Mouse (Mus musculus) midbrain, embryonic 15.5 days (tissue): Measurements from ENCODE around the gene Ly75. TPM values are rescaled to one million over a fixed set of nuclear protein-coding genes. Genes with fewer than 3 reads are reported as not detected.

Source experiments
- ATAC-seq: fragments of 200-750 bp; cut with Nextera tagmentation; replicated peaks from 2 replicates; pipeline ENCODE4 v1.8.0; 2017; ENCODE audit warnings: moderate TSS enrichment
- H3K27ac ChIP-seq: fragments of 300-500 bp; sonication (generic); 2 replicates; pipeline ENCODE4 v1.5.1; 2015; ENCODE audit warnings: mild to moderate bottlenecking, inconsistent platforms
- H3K27me3 ChIP-seq: fragments of 300-500 bp; sonication (generic); replicated peaks from 2 replicates; pipeline ENCODE4 v1.6.1; 2015; ENCODE audit warnings: inconsistent platforms
- H3K36me3 ChIP-seq: fragments of 300-500 bp; sonication (generic); replicated peaks from 2 replicates; pipeline ENCODE4 v1.6.1; 2015; ENCODE audit warnings: inconsistent platforms
- H3K4me1 ChIP-seq: fragments of 300-500 bp; sonication (generic); 2 replicates; pipeline ENCODE4 v1.6.1; 2015; ENCODE audit warnings: inconsistent platforms
- H3K4me2 ChIP-seq: fragments of 300-500 bp; sonication (generic); 2 replicates; pipeline ENCODE4 v1.6.1; 2015; ENCODE audit warnings: inconsistent platforms, mild to moderate bottlenecking, moderate library complexity
- H3K4me3 ChIP-seq: fragments of 300-500 bp; sonication (generic); 2 replicates; pipeline ENCODE4 v1.5.1; 2015; ENCODE audit warnings: mild to moderate bottlenecking, inconsistent platforms
- H3K9ac ChIP-seq: fragments of 300-500 bp; sonication (generic); 2 replicates; pipeline ENCODE4 v1.6.1; 2015; ENCODE audit warnings: mild to moderate bottlenecking, inconsistent platforms
- H3K9me3 ChIP-seq: fragments of 300-500 bp; sonication (generic); 2 replicates; pipeline ENCODE4 v1.6.1; 2016; ENCODE audit warnings: inconsistent platforms
- WGBS: fragments of 180-500 bp; shearing (Covaris S2); methylation state at CpG from one replicate; pipeline ENCODE4 v1.1.7; 2015; ENCODE audit warnings: mixed read lengths; 5-methylcytosine and 5-hydroxymethylcytosine counted together
- polyA plus RNA-seq: library from polyadenylated mRNA; unstranded; fragments of >200 nt; fragmentation: Nextera tagmentation; extraction: Ambion mirVana; gene quantifications from 2 replicates; pipeline ENCODE4 v1.2.1, GENCODE M21; 2015

Ly75 gene
- polyA plus RNA-seq, 1 experiment from 2014 or later = 0.97 TPM

DNA sequence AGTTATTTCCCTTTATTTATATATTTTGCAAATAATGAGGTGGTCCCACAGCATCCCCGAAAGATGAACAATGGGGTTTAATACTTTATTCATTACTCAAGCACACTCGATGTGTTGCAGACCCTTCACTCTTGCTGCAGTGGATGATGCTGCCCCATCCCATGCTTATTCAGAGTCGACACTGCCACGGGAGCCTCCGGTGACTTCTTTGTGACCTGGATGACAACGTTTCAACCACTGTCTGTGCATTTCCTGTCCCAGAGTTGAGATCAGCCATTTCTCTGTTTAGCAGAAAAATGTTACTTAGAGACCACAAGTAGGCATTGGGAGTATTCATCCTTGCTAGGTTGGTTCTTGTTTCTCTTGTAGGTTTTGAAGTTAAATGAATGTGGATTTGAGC is 10.7 kb upstream of the Ly75 start:
- Histone ChIP-seq H3K27me3 (no peaks in the 10 kb centered on the region), H3K9ac (no peak overlapping the region), H3K4me3 (no peak overlapping the region), H3K9me3 (no peaks in the 10 kb centered on the region), H3K27ac (no peak overlapping the region), H3K4me2 (no peak overlapping the region), H3K4me1 (no peaks in the 10 kb centered on the region), H3K36me3 (no peaks in the 10 kb centered on the region)
- ATAC-seq = no peak
- WGBS = 78% methylated on average over 6 of the region's 6 CpGs

DNA sequence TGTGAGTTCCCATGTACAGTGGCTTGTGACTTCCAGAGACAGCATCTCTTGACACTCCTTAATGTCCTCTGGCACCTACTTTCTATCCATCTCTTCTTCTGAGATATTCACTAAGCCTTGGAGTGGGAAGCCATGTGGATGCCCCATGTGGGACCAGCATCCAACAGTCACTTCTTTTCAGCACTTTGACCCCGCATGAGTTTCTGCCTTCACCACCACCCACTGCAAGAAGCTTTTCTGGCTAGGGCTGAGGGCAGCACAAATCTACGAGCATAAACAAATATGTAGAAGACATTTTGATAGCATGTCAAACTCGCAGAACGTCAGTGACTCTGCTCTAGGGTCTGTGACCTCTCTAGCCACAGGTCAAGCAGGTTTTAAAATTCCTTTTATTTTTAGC is 9.2 kb upstream of the Ly75 start:
- H3K9ac ChIP-seq = no peak overlapping the region
- H3K4me3 ChIP-seq = no peak overlapping the region
- no peaks in the 10 kb centered on the region for H3K4me1 ChIP-seq
- no peak for ATAC-seq
- no peaks in the 10 kb centered on the region for H3K9me3 ChIP-seq
- 95% methylated on average over 4 of the region's 4 CpGs for WGBS
- no peak overlapping the region for H3K4me2 ChIP-seq
- no peaks in the 10 kb centered on the region for H3K36me3 ChIP-seq
- H3K27me3 ChIP-seq = no peaks in the 10 kb centered on the region
- no peak overlapping the region for H3K27ac ChIP-seq

DNA sequence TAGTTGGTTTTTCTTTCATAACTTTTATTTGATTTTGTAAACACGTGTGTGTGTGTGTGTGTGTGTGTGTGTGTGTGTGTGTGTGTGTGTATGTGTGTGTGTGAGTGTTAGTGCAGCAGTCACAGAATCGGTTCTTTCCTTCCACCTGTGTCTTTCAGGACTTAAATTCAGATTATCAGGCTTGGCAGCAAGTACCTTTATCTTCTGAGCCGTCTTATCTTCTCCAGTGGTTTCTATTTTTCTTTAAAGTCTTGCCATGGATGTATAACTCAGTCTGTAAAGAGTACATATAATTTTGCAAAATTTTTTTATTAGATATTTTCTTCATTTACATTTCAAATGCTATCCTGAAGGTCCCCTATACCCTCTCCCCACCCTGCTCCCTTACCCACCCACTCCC is 4.3 kb upstream of the Ly75 start:
- Histone ChIP-seq H3K4me1 (peaks cover 9% of the 10 kb centered on the region), H3K4me2 (no peak overlapping the region), H3K27ac (no peak overlapping the region), H3K9ac (no peak overlapping the region), H3K36me3 (no peaks in the 10 kb centered on the region), H3K9me3 (no peaks in the 10 kb centered on the region), H3K27me3 (peaks cover 7% of the 10 kb centered on the region; the same call in 1 of the 2 replicates), H3K4me3 (no peak overlapping the region)
- 85% methylated on average over 3 of the region's 3 CpGs for WGBS
- ATAC-seq = no peak

DNA sequence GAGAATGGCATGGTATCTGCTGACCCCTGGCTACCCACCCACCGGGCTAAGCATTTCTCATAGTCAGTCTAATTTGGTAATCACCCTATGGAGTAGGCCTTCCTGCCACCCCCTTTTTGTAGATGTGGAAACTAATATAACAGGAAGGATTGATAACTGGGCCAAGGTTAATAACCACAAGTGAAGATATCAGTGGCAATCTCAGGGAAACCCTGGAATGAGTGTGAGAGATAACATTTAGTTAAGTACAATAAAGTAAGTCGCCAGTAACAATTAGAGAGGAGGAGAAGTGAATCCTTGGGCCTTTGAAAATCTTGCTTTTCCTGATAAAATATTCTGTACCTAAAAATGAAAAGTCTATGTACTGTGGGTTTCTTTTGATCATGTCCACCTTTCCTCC is 3.7 kb upstream of the Ly75 start:
- H3K4me3 ChIP-seq = no peak overlapping the region
- no peak overlapping the region for H3K9ac ChIP-seq
- H3K27me3 ChIP-seq = peaks cover 10% of the 10 kb centered on the region; the same call in 1 of the 2 replicates
- H3K36me3 ChIP-seq = no peaks in the 10 kb centered on the region
- H3K4me1 ChIP-seq = peaks cover 9% of the 10 kb centered on the region
- WGBS = 82% methylated on average over 2 of the region's 2 CpGs
- no peak overlapping the region for H3K27ac ChIP-seq
- H3K9me3 ChIP-seq = no peaks in the 10 kb centered on the region
- no peak for ATAC-seq
- no peak overlapping the region for H3K4me2 ChIP-seq

DNA sequence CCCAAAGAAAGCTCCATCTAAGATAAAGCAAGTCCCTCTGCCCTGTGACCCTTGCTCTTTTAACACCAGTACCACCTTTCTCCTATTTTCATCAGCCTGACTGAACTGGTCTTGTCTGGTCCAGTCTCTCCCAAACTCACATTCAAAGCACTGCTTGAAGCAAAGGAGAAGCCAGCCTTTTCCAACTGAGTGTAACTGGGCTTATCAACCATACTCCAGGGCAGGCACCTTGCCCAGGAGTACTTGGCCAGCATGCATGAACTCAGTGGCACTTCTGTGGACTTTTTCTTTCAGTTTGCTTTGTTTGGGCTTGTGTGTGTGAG is 1.6 kb upstream of the Ly75 start:
- Histone ChIP-seq H3K4me3 (no peak overlapping the region), H3K27ac (no peak overlapping the region)
- no peak for ATAC-seq

DNA sequence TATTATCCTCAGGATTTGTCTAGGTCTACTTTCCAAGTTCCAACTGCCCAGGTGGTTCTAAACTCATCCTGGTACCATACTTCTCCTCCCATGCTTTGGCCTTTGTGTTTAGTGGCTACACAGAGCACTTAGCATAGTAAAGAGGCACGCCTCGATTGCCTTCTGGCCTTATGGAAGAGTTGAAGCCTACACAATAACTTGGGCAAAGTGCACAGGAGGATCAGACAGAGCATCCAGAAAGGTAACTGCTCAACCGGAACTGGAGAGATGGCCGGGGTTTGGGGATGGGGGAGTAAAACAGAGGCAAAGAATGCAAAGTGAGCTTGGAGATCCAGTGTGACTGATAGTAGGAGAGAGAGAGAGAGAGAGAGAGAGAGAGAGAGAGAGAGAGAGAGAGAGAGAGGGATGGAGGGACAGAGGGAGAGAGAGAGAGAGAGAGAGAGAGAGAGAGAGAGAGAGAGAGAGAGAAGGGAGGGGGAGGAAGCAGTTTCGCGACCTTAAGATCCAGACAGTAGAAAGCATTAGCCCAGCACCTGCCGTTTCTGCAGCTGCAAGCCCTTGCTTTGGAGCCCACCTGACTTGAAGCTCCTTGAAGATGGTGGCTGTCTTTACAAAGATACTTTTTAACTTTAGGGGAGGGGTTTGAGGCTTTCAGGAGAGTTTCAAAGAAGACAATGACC is 1.1 kb upstream of the Ly75 start:
- peaks cover 10% of the 10 kb centered on the region; the same call in 1 of the 2 replicates for H3K27me3 ChIP-seq
- H3K4me1 ChIP-seq = peaks cover 9% of the 10 kb centered on the region
- H3K9me3 ChIP-seq = no peaks in the 10 kb centered on the region
- no peak overlapping the region for H3K4me2 ChIP-seq
- H3K9ac ChIP-seq = no peak overlapping the region
- no peak overlapping the region for H3K27ac ChIP-seq
- ATAC-seq = no peak
- H3K36me3 ChIP-seq = no peaks in the 10 kb centered on the region
- 23% methylated on average over 7 of the region's 7 CpGs for WGBS
- H3K4me3 ChIP-seq = no peak overlapping the region

More for the DNA sequence above, 1.6 kb upstream of the Ly75 start:
- no peak overlapping the region for H3K9ac ChIP-seq
- no peaks in the 10 kb centered on the region for H3K36me3 ChIP-seq
- H3K4me2 ChIP-seq = no peak overlapping the region
- no peaks in the 10 kb centered on the region for H3K9me3 ChIP-seq
- H3K4me1 ChIP-seq = peaks cover 9% of the 10 kb centered on the region
- peaks cover 10% of the 10 kb centered on the region; the same call in 1 of the 2 replicates for H3K27me3 ChIP-seq

DNA sequence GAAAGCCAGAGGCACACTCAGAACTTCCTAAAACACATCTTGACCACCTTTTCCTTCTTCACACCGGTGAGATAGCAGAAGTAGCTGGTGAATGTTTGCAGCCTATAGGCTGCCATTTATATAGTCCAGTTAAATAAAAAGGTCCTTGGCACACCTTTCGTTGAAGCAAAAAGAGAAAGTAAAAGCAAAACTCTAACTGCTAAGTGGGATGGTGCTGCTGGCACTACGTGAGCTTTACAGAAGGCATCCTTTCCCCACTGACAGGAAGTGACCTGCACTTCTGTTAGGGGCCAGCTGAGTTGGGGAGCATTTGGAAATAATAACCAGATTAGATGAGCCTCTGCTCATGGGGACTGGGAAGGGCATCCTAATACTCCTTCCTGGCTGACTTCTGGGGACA is 757 bp downstream of the Ly75 start:
- H3K27me3 ChIP-seq = peaks cover 10% of the 10 kb centered on the region; the same call in 1 of the 2 replicates
- peaks cover 9% of the 10 kb centered on the region for H3K4me1 ChIP-seq
- peak overlapping the region; percentile 97; the same call in 1 of the 2 replicates for H3K4me2 ChIP-seq
- 80% methylated on average over 3 of the region's 3 CpGs for WGBS
- H3K27ac ChIP-seq = no peak overlapping the region
- H3K4me3 ChIP-seq = peak overlapping the region; percentile 63
- H3K36me3 ChIP-seq = no peaks in the 10 kb centered on the region
- H3K9me3 ChIP-seq = no peaks in the 10 kb centered on the region
- ATAC-seq = no peak
- no peak overlapping the region for H3K9ac ChIP-seq

DNA sequence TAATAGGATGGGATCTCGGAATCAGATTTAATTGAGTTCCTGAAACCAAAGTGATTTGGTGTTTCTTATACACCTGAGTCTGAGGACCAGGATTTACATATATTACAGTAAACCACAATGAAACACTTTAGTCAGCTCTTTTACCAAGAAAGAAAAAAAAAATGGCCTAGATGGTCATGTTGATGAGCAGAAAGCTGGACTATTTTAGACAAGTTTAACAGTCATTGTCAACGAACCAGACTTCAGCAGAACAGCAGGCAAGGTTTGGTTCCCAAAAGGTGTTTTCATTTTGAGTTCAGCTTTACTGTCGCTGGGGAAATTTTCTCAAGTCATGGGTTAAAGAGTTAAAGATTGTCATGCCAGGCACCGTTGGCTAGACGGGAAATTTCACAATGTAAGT is 5.8 kb downstream of the Ly75 start:
- Histone ChIP-seq H3K4me3 (no peak overlapping the region), H3K27me3 (peaks cover 2% of the 10 kb centered on the region; the same call in 1 of the 2 replicates), H3K27ac (no peak overlapping the region), H3K4me1 (no peaks in the 10 kb centered on the region), H3K9me3 (no peaks in the 10 kb centered on the region), H3K36me3 (no peaks in the 10 kb centered on the region), H3K4me2 (no peak overlapping the region), H3K9ac (no peak overlapping the region)
- 86% methylated on average over 5 of the region's 5 CpGs for WGBS
- no peak for ATAC-seq

DNA sequence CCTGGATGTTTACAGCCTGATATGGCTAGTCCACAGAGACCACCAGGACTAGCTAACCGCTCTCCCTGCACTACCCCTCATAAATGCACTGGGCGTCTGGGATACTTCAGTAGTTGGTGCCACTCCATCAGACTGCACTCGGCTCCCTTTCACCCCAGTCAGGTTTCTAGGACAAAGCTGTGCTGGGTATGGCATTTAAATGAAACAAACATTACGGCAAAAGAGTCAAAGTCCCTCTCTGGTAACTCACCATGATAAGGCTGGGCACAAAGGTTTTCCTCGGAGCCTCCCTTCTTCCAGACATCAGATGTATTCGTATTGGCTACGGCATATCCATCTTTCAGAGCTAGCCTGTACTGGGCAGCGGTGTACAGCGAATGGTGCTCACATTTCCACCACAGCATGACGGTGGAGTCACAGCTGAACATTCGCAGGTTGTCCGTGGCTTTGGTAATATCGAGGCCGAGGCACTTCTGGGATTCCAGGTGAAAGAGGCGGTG is 7.4 kb downstream of the Ly75 start:
- Histone ChIP-seq H3K36me3 (no peaks in the 10 kb centered on the region), H3K4me3 (no peak overlapping the region), H3K27ac (no peak overlapping the region), H3K9me3 (no peaks in the 10 kb centered on the region), H3K4me1 (no peaks in the 10 kb centered on the region), H3K27me3 (no peaks in the 10 kb centered on the region), H3K9ac (no peak overlapping the region), H3K4me2 (no peak overlapping the region)
- no peak for ATAC-seq
- WGBS = 94% methylated on average over 15 of the region's 15 CpGs

DNA sequence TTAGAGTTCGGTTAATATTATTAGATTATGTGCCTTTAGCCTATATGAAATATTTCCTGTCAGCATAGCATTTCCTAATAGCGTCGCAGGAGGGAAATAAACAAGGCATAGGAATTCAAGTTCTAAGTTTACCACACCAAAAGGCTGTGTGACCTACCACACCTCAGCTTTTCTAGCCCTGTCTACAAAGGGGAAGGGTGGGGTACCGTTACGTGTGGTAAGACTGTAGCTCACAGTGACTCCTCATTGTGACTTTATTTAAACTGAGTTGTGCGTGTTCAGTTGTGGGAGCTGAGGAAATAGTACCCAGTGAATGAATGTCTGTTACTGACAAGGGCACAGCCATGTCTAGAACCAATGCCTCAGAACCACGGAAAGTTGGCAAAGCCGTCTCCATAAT is 8.0 kb downstream of the Ly75 start:
- WGBS = 93% methylated on average over 8 of the region's 8 CpGs
- Histone ChIP-seq H3K4me2 (no peak overlapping the region), H3K4me3 (no peak overlapping the region), H3K4me1 (no peaks in the 10 kb centered on the region), H3K9me3 (no peaks in the 10 kb centered on the region), H3K9ac (no peak overlapping the region), H3K36me3 (no peaks in the 10 kb centered on the region), H3K27ac (no peak overlapping the region), H3K27me3 (no peaks in the 10 kb centered on the region)
- no peak for ATAC-seq

DNA sequence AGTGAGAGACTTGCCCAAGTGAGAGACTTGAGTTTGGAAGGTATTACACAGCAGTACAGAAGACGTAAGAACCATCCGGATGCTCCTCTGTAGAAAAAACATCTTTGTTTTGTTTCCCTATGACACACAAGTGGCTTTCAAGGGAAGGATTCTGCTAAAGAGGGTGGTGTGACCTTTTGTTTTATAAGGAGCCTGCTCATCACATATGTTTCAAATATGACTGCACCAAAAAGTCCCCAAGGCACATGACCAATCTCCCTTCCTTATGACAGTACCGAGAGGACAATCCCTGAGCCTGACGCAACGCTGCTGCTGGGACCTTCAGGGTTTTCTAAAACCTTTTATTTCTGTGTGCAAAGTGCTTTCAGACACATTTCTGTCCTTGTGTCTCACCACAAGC is 12.9 kb downstream of the Ly75 start:
- H3K9ac ChIP-seq = no peak overlapping the region
- no peak overlapping the region for H3K4me3 ChIP-seq
- H3K4me2 ChIP-seq = no peak overlapping the region
- ATAC-seq = no peak
- no peak overlapping the region for H3K27ac ChIP-seq
- no peaks in the 10 kb centered on the region for H3K9me3 ChIP-seq
- no peaks in the 10 kb centered on the region for H3K36me3 ChIP-seq
- 93% methylated on average over 5 of the region's 5 CpGs for WGBS
- no peaks in the 10 kb centered on the region for H3K4me1 ChIP-seq
- no peaks in the 10 kb centered on the region for H3K27me3 ChIP-seq

DNA sequence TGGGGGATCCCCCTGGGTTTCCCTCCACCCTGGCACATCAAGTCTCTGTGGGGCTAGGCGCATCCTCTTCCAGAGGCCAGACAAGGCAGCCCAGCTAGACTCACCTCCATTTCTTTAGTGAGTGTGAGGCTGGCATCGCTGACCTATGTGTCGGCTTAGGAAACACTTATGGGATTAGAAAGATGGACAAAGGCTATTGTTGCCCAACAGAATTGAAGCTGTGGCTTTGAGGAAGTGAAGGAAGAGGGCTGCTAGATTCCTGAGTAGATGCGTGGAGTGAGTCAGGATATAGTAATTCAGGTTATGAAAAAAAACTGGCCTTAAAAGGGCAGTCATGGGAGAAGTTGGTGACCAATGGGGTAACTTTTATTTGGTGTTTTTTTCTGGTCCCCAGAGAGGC is 13.6 kb downstream of the Ly75 start:
- WGBS = 62% methylated on average over 4 of the region's 4 CpGs
- H3K9ac ChIP-seq = no peak overlapping the region

DNA sequence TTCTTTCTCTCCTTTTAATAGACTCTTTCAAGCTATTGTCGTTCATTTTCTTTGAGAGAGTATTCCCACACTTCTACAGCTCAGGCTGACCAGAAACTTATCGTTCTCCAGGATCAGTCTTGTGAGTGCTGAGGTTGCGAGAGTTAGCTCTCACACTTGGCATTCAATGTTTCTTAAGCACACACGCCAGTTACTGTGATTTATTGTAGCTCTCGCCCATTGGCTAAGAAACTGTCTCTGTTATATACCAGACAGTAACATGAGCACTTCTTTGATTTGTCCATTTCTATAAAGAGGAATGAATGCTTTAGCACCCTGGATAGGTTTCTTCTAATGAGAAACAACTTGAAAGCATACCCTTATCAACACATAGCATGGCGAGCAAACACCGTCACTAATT is 15.2 kb downstream of the Ly75 start:
- Histone ChIP-seq H3K4me2 (no peak overlapping the region), H3K9ac (no peak overlapping the region), H3K4me1 (no peaks in the 10 kb centered on the region), H3K4me3 (no peak overlapping the region), H3K27ac (no peak overlapping the region), H3K27me3 (no peaks in the 10 kb centered on the region), H3K9me3 (no peaks in the 10 kb centered on the region), H3K36me3 (no peaks in the 10 kb centered on the region)
- 96% methylated on average over 7 of the region's 7 CpGs for WGBS
- ATAC-seq = no peak

More for the DNA sequence above, 13.6 kb downstream of the Ly75 start:
- no peak overlapping the region for H3K4me2 ChIP-seq
- H3K27ac ChIP-seq = no peak overlapping the region
- no peaks in the 10 kb centered on the region for H3K4me1 ChIP-seq
- H3K4me3 ChIP-seq = no peak overlapping the region
- ATAC-seq = no peak
- H3K9me3 ChIP-seq = no peaks in the 10 kb centered on the region
- no peaks in the 10 kb centered on the region for H3K27me3 ChIP-seq
- no peaks in the 10 kb centered on the region for H3K36me3 ChIP-seq
